Comparison of ENCODE assay signal across 8 mouse cellular contexts in the genomic region with DNA sequence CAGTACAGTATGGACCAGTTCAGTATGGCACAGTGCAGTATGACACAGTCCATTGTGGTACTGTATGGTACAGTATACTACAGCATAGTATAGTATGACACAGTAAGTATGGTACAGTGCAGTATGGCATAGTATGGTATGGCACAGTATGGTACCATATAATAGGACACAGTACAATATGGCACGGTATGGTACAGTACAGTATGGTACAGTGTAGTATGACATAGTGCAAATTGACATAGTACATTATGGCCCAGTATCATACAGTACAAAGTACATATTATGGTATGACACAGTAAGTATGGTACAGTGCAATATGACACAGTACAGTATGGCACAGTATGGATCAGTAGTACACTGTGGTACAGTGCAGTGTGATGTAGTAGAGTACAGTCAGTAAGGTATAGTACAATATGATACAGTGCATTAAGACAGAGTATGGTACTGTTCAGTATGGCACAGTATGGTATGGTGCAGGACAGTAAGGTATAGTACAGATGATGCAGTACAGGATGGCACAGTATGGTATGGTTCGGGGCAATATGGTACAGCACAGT.
DNase-seq lines count a peak whose midpoint lies in the region; ATAC-seq and TF ChIP-seq lines count a peak whose summit lies in the region.
"Not testable (repeated sequence)": the region's sequence is repeated elsewhere in the genome, so short reads cannot be mapped to it uniquely, and the experiment has no call there.

No protein-coding gene starts in this region.

- WGBS in forebrain, embryonic 11.5 days = 98% methylated on average over 2 of the region's 2 CpGs
- WGBS in hindbrain, postnatal 0 days = 92% methylated on average over 2 of the region's 2 CpGs
- WGBS in liver, embryonic 11.5 days = 88% methylated on average over 2 of the region's 2 CpGs
- WGBS in midbrain, postnatal 0 days = 100% methylated on average over 2 of the region's 2 CpGs
- WGBS in stomach, embryonic 14.5 days = 98% methylated on average over 2 of the region's 2 CpGs

- not testable (repeated sequence) for H3K36me3 ChIP-seq in G1E (replicated peaks); forebrain, embryonic 11.5 days (ENCODE audit: control insufficient read depth, insufficient read depth, low read length); hindbrain, postnatal 0 days (ENCODE audit: insufficient read depth, low read length); liver, embryonic 11.5 days (ENCODE audit: control insufficient read depth, insufficient read depth, low read length); midbrain, postnatal 0 days (ENCODE audit: insufficient read depth, low read length); stomach, embryonic 14.5 days (ENCODE audit: control insufficient read depth, insufficient read depth, low read length)

- H3K4me3 ChIP-seq in G1E (ENCODE audit: low read depth, low read length); forebrain, embryonic 11.5 days (ENCODE audit: low read depth, low read length); hindbrain, postnatal 0 days (ENCODE audit: low read length); liver, embryonic 11.5 days (ENCODE audit: low read depth, low read length); midbrain, postnatal 0 days (ENCODE audit: low read depth, low read length); stomach, embryonic 14.5 days (ENCODE audit: low read depth, low read length): not testable (repeated sequence)

- H3K4me1 ChIP-seq in G1E (ENCODE audit: insufficient read depth, low read depth, low read length); forebrain, embryonic 11.5 days (replicated peaks; ENCODE audit: control insufficient read depth, insufficient read depth, low read length); hindbrain, postnatal 0 days (ENCODE audit: insufficient read depth, low read length); liver, embryonic 11.5 days (replicated peaks; ENCODE audit: control insufficient read depth, insufficient read depth, low read length); midbrain, postnatal 0 days (ENCODE audit: insufficient read depth, low read length); stomach, embryonic 14.5 days (ENCODE audit: control insufficient read depth, insufficient read depth, low read length): not testable (repeated sequence)

- H3K27me3 ChIP-seq in G1E (ENCODE audit: insufficient read depth, low read length); forebrain, embryonic 11.5 days (ENCODE audit: control insufficient read depth, insufficient read depth, low read length); hindbrain, postnatal 0 days (ENCODE audit: insufficient read depth, low read length); liver, embryonic 11.5 days (replicated peaks; ENCODE audit: control insufficient read depth, insufficient read depth, low read length); midbrain, postnatal 0 days (ENCODE audit: insufficient read depth, low read length); stomach, embryonic 14.5 days (ENCODE audit: control insufficient read depth, insufficient read depth, low read length): not testable (repeated sequence)

- TF ChIP-seq CTCF in G1E (IDR thresholded peaks at IDR 0.05; ENCODE audit: low read depth, low read length); hindbrain, postnatal 0 days (IDR thresholded peaks at IDR 0.05; ENCODE audit: low read depth); midbrain, postnatal 0 days (IDR thresholded peaks at IDR 0.05): not testable (repeated sequence)

- not testable (repeated sequence) for DNase-seq in G1E (ENCODE audit: low spot score); forebrain, embryonic 11.5 days (ENCODE audit: low spot score); hindbrain, postnatal 0 days (ENCODE audit: low spot score); liver, embryonic 11.5 days (ENCODE audit: low spot score); midbrain, postnatal 0 days (ENCODE audit: low spot score)

- ATAC-seq in G1E (ENCODE audit: extremely low read depth, insufficient number of reproducible peaks, low FRiP score, poor library complexity, severe bottlenecking) = peak; percentile 4; the same call in 1 of the 2 replicates
- peak; percentile 60; the same call in 1 of the 2 replicates for ATAC-seq in forebrain, embryonic 11.5 days (replicated peaks; ENCODE audit: low FRiP score)
- ATAC-seq in hematopoietic stem cell, adult 5-6 weeks (replicated peaks in 1 of 2; ENCODE audit: insufficient read depth in 1 of 2, low FRiP score in 2 of 2, low TSS enrichment in 1 of 2, low read depth in 1 of 2, poor library complexity in 2 of 2, severe bottlenecking in 2 of 2) = peak; percentile 17 to 37; a peak in 2 of 4 replicates
- ATAC-seq in hindbrain, postnatal 0 days = peak; percentile 53
- peak; percentile 39; the same call in 1 of the 2 replicates for ATAC-seq in liver, embryonic 11.5 days (replicated peaks; ENCODE audit: low FRiP score)
- ATAC-seq in megakaryocyte, adult 5-6 weeks (ENCODE audit: poor library complexity, severe bottlenecking) = peak; percentile 38; the same call in 1 of the 2 replicates
- ATAC-seq in midbrain, postnatal 0 days (ENCODE audit: low FRiP score) = peak; percentile 60
- 0 out of 2 replicates have a peak, but pooled peaks have one; percentile 14 for ATAC-seq in stomach, embryonic 14.5 days (ENCODE audit: insufficient number of reproducible peaks, insufficient read depth, low FRiP score, low read depth)

- not testable (repeated sequence) for H3K4me2 ChIP-seq in forebrain, embryonic 11.5 days (ENCODE audit: low read depth, low read length, severe bottlenecking); hindbrain, postnatal 0 days (ENCODE audit: low read depth, low read length); liver, embryonic 11.5 days; midbrain, postnatal 0 days (ENCODE audit: low read depth, low read length, poor library complexity, severe bottlenecking); stomach, embryonic 14.5 days (replicated peaks; ENCODE audit: low read depth, low read length)

- peaks cover 20% of the 10 kb centered on the region for H3K9me3 ChIP-seq in G1E (replicated peaks)
- not testable (repeated sequence) for H3K9me3 ChIP-seq in forebrain, embryonic 11.5 days (ENCODE audit: control insufficient read depth, low read length); hindbrain, postnatal 0 days (ENCODE audit: low read length); liver, embryonic 11.5 days (ENCODE audit: control insufficient read depth, low read length); midbrain, postnatal 0 days (ENCODE audit: low read length); stomach, embryonic 14.5 days (ENCODE audit: control insufficient read depth, low read depth, low read length)

- not testable (repeated sequence) for H3K27ac ChIP-seq in forebrain, embryonic 11.5 days (ENCODE audit: low read depth, low read length); hindbrain, postnatal 0 days; liver, embryonic 11.5 days (ENCODE audit: low read depth, low read length); midbrain, postnatal 0 days (ENCODE audit: low read depth, low read length); stomach, embryonic 14.5 days (ENCODE audit: low read length)

- H3K9ac ChIP-seq in forebrain, embryonic 11.5 days (ENCODE audit: low read length); hindbrain, postnatal 0 days (replicated peaks; ENCODE audit: low read length); liver, embryonic 11.5 days (ENCODE audit: low read depth, low read length); midbrain, postnatal 0 days (replicated peaks; ENCODE audit: low read length, poor library complexity, severe bottlenecking); stomach, embryonic 14.5 days (replicated peaks; ENCODE audit: low read depth, low read length): not testable (repeated sequence)

Comparison
In these comparisons a context has a peak if more than half of its experiments do, and no peak if none do; other contexts are left out.
1. ATAC-seq: peak in every context shown above with its lines; median percentile 60 in forebrain, embryonic 11.5 days; 60 in midbrain, postnatal 0 days; 53 in hindbrain, postnatal 0 days; 39 in liver, embryonic 11.5 days; 38 in megakaryocyte, adult 5-6 weeks; 27 in hematopoietic stem cell, adult 5-6 weeks; 14 in stomach, embryonic 14.5 days; 4 in G1E.